In the genomic region with DNA sequence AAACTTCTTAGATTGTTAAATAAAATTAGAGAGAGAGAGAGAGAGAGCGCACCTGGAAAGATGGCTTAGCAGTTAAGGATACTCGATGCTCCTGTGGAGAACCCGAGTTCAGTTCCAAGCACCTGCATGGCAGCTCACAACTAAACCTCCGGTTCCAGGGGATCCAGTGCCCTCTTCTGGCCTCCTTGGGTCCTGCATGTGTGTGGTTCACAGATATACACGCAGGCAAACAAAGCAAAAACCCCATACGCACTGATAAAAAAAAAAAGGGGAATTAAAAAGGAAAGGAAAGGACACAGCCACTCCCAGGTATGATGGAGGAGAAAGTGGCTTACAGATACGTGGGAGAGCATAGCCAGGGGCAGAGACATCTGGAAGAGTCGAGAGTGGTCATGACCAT, we compare ENCODE assay signal across 1 mouse cellular context.
TF ChIP-seq lines count a peak whose summit lies in the region.

No protein-coding gene starts in this region.

TF ChIP-seq in CH12.LX, 34 proteins besides CTCF, POLR2A, EP300 and RAD21 (continued from another document):
- TF ChIP-seq SMC3 (IDR thresholded peaks at IDR 0.05; ENCODE audit: low read depth, low read length) (no peak), NRF1 (IDR thresholded peaks at IDR 0.05; ENCODE audit: low read depth, low read length) (no peak), JUND (conservative IDR thresholded peaks at IDR 0.05; ENCODE audit: low read depth, low read length) (no peak), RCOR1 (conservative IDR thresholded peaks at IDR 0.05; ENCODE audit: low read depth, low read length) (no peak), BHLHE40 (IDR thresholded peaks at IDR 0.05; ENCODE audit: low read depth, low read length) (no peak), CHD2 (IDR thresholded peaks at IDR 0.05; ENCODE audit: low read length) (no peak), PAX5 (IDR thresholded peaks at IDR 0.05; ENCODE audit: low read length) (no peak)
TF ChIP-seq in CH12.LX: peak in this region for 0.
